Mouse (Mus musculus) ovary, postnatal 10 days (tissue): Measurements from ENCODE around the gene Slc9a9.

ENCODE experiments used
- DNase-seq: peaks from one replicate; pipeline ENCODE4 v3.0.0; 2022; ENCODE audit warnings: low spot score

Slc9a9 gene

GRCm38 (mm10) chr9:94732599-94733287 lies 63.0 kb downstream of the Slc9a9 start:
- no peak for DNase-seq

- DNase-seq, result no peak
Observed at GRCm38 (mm10) chr9:94734320-94734719, 64.6 kb downstream of the Slc9a9 start.

- DNase-seq, result no peak
Observed at GRCm38 (mm10) chr9:94737226-94737625, 67.5 kb downstream of the Slc9a9 start.

DNA sequence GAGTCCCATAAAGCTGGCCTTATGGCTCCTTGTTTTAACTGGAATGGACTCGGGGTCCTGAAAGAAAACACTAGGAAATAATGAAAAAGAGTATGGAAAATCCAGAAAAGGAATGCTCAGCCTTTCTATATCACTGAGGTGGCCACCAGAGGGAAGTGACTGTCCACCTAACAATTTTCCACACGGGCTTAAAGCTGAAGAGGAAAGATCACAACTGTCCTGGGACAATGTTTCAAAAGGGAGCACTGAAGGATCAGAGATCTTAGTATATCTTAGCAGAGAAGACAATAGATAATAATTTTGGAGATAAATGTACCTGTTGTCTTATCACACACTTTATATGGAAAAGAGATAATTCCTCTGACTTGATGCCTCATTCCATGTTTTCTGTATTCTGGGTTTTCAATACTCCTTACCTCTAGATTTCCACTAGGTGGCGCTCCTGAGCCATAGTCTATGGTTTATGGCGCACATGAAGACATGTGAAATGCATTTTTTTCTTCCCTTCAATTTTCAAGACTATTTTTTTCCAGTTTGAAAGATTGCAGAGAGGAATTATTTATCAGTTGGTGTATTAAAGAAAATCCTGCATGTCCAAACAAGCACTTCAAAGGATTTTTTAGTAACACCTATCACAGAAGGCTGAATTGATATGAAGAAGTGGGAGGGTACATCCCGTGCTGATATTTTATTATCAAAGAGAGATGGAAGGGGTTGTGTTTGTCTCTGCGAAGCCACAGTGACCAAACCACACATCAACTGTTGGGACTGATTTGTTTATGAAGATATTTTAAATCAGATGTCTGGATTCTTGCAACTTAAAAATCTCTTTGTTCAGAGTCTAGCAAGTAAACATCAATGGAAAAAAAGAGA lies 69.1 kb downstream of the Slc9a9 start:
- no peak for DNase-seq

- DNase-seq, result no peak
Observed at GRCm38 (mm10) chr9:94740841-94741240, 71.1 kb downstream of the Slc9a9 start.

GRCm38 (mm10) chr9:94743291-94743690 lies 73.6 kb downstream of the Slc9a9 start:
- DNase-seq, result no peak

DNA sequence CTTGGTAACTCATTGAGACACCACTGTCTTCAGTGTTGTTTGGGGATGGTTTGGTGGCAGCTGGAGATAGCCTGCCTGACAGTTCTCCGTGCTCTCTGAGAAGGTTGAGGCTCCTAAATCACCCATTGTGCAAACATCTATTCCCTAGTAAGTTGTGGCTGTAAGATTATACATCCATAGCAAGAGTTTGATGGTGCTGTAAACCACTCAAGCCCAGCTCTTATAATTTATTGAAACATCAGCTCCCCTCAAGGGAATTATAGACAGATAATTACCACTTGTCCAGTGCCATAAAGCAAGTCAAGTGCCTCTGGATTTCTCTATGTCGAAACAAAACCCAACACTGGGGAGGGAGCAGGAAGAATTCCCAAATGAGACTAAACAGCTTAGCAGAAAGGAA lies 78.8 kb downstream of the Slc9a9 start:
- DNase-seq, result no peak

DNA sequence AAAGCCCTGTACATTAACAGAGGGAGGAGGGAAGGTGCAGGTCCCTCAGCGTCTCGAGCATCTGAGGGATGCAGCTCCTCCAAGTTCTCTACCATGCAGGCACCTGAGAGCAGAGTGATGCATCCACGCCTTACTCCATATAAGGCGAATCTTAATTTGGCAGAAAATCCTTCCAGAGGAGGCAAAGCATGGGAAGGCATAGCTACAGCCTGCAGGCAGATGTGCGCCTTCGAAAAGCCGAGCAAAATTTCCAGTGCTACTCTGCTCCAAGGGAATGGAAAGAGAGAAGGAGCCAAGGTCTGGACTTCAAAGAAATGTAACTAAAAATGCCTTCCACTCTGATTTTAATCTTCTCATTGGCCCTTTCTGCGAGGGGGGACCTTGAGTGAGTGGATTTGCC lies 80.5 kb downstream of the Slc9a9 start:
- no peak for DNase-seq

GRCm38 (mm10) chr9:94750935-94751637 lies 81.4 kb downstream of the Slc9a9 start:
- DNase-seq, result no peak

GRCm38 (mm10) chr9:94751638-94752021 lies 81.9 kb downstream of the Slc9a9 start:
- no peak for DNase-seq

DNA sequence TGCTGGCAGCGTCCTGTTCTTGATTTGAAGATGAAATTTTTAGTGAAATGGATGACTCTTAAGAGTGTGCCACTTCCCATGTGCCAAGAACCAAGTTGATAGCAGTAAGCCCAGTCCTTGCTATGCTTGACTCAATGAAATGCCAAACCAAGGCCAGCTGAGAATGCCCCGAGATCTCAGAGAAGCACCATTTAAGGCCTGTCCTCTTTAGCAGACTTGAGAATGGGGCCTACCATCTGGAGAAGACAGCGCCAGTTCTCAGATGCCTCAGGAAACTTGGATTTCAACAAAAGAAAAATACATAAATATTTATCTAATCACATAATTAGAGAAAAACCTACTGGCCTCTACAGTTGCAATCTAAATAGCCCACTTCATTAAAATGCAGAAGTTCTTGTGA lies 82.4 kb downstream of the Slc9a9 start:
- DNase-seq, result no peak

- DNase-seq, result no peak
Observed at GRCm38 (mm10) chr9:94759904-94760303, 90.2 kb downstream of the Slc9a9 start.

GRCm38 (mm10) chr9:94768114-94768513 lies 98.4 kb downstream of the Slc9a9 start:
- no peak for DNase-seq

DNA sequence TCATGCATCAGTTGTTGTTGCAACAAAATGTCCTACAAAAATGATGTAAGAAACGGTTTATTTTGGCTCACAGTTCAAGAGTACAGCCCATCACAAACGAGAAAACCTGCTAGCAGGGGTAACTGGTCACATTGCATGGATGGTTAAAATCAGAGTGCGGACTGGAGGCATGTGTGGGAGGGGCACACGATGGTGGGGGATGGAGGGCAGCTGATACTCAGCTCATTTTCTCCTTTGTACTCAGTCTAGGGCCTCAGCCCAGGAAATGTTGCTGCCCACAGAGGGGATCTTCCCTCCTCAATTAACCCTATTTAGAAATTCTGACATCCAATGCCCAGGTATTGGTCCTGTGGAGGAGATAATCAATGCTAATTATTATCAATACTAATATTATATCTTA lies 98.8 kb downstream of the Slc9a9 start:
- no peak for DNase-seq

GRCm38 (mm10) chr9:94773357-94773756 lies 103.6 kb downstream of the Slc9a9 start:
- DNase-seq, result no peak

DNA sequence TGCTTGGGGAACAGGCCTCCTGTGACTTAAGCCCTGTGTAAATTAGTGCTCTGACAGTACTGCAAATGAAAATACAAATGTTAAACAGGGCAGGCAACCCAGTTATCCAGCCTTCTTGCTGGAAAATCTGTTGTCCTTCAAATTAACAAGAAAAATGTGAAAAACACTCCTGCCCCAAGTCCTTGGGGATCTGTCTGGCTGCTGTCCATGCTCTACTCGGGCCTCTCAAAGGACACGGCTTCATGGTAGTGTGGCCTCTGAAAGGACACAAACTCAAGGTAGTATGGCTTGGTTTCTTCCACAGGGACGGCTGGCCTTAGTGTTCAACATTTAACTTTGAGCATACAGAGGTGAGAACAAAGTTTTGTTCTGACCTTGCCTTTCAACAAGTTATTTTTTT lies 118.6 kb downstream of the Slc9a9 start:
- no peak for DNase-seq

DNA sequence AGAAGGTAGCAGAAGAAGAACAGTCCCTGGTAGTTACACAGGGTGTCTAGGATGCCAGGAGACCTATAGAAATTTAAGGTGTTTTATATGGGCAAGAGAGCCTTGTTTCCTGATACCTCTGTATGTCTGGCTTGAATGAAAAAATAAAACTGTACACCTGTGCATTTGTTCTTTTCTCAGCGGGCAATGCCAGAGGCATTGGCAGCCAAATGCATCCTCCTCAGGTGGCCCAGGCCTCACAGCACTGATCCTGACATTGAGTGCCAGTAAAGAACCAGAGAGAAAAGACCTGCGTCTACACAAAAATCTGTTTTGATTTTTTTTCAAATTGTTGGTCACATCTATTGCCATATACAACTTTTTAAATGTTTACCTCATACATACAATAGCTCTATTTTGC lies 121.3 kb downstream of the Slc9a9 start:
- no peak for DNase-seq

DNA sequence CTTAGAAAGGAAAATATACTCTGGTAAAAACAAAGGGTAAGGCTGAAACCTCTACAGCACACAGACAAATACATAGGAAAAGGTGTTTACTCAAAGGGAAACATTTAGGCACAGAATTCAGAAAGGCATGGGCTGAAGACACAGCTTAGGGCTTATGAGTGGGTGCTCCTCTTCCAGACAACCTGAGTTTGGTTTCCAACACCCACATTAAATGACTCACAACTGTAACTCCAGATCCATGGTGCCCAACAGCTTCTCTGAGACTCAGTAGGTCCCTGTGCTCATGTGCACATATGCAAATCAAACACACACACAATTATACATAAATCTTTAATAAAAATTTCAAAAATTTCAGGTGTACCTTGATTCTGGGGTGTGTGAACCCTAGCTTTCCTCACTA lies 133.4 kb downstream of the Slc9a9 start:
- no peak for DNase-seq

- DNase-seq, result no peak
Observed at GRCm38 (mm10) chr9:94805506-94805905, 135.8 kb downstream of the Slc9a9 start.

- DNase-seq, result no peak
Observed at GRCm38 (mm10) chr9:94815518-94815917, 145.8 kb downstream of the Slc9a9 start.

- no peak for DNase-seq
Observed at GRCm38 (mm10) chr9:94821268-94821667, 151.6 kb downstream of the Slc9a9 start.

DNA sequence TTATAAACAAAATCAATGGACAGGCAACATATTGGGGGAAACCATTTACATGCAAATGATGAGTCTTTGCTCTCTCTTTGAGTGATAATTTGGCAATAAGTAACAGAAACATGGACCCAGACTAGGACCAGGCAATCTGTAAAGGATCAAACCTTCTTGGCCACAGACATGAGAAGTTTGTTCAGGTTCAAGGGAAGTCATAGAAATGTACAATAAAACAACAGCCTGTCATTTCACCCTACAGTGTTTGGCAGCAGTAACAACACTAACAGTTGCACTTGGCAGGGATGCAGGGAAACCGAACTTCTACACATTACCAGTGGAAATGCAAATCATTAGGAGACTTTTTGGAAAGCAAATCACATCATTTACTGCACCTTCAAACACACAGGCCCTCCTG lies 164.1 kb downstream of the Slc9a9 start:
- DNase-seq, result no peak

DNA sequence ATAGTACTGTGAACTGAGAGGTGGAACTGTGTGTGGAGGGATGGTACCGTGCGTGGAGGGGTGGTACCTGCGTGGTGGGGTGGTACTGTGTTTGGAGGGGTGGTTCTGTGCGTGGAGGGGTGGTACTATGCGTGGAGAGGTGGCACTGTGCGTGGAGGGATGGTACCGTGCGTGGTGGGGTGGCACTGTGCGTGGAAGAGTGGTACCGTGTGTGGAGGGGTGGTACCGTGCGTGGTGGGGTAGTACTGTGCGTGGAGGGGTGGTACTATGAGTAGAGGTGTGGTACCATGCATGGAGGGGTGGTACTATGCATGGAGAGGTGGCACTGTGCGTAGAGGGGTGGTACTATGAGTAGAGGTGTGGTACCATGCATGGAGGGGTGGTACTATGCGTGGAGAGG lies 167.7 kb downstream of the Slc9a9 start:
- no peak for DNase-seq
